Mouse (Mus musculus): ENCODE data around the gene Eefsec.

DNA sequence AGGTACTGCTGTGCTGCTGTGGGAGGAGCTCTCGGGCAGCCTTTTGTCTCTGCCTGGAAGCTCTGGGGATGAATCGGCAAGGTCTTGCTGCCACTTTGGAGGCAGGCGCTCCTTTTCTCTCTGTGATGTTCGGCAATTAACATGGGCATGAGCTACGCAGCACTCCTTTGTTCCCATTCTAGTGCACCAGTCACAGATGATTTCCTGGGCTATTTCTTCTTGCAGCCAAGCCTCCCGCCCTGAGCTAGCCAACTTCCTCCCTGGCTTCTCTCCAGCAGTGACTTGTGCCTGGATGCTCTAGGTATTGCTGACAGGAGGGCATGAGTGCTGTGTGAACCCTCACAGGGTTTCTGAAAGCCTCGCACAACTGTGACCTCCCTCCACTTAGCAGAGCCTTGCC lies 36.8 kb upstream of the Eefsec start:
- TF ChIP-seq CTCF (IDR thresholded peaks at IDR 0.05; ENCODE audit: control insufficient read depth, insufficient read depth, low read length) (no peak), POLR2A (IDR thresholded peaks at IDR 0.05; ENCODE audit: borderline replicate concordance, control insufficient read depth, low read depth, low read length) (no peak)

All from bone marrow, adult 2 months (tissue).